Mouse (Mus musculus) left cerebral cortex, postnatal 14 days (tissue): ENCODE data around the gene Rasip1. TPM values are rescaled to one million over a fixed set of nuclear protein-coding genes. Genes with fewer than 3 reads are reported as not detected.
A peak's percentile ranks its signal among the peaks of the same experiment; 100 is the strongest.

Experiments
- DNase-seq, 2 experiments: peaks; one replicate each; pipeline ENCODE4 v3.0.0; 2021 to 2022; ENCODE audit warnings: low spot score in 2 of 2, mixed read lengths in 1 of 2
- intact Hi-C: fragments of 180-260 bp; cut with DNase I; formaldehyde crosslinking; loops from one replicate; pipeline ENCODE4 v1.15.1; 2025
- total RNA-seq, 2 experiments: library from RNA; stranded (reverse); gene quantifications; 2 replicates each; pipeline ENCODE4 v1.2.3; 2021

Gene Rasip1
- total RNA-seq, 2 experiments from 2014 or later: 11.2 to 11.3 TPM

GRCm38 (mm10) chr7:45677627-45678295 lies 50.5 kb downstream of the Rasip1 start:
- intact Hi-C loops: no loop called here
- DNase-seq: no peak

- intact Hi-C loops: no loop called here
- DNase-seq: no peak
Observed at GRCm38 (mm10) chr7:45678513-45678912, 51.2 kb downstream of the Rasip1 start.

- no peak for DNase-seq
- intact Hi-C loops: loop anchor here (5.0 kb wide), 1 partner anchor 83 kb away; no protein-coding TSS in a partner anchor
Observed at GRCm38 (mm10) chr7:45679966-45680621, 52.8 kb downstream of the Rasip1 start.

- no peak for DNase-seq
Observed at GRCm38 (mm10) chr7:45681046-45681736, 53.9 kb downstream of the Rasip1 start.

GRCm38 (mm10) chr7:45682144-45683126 lies 55.1 kb downstream of the Rasip1 start:
- peak; percentile 88 to 90 for DNase-seq
- intact Hi-C loops: loop anchor here (5.0 kb wide), 1 partner anchor 85 kb away; no protein-coding TSS in a partner anchor

More at GRCm38 (mm10) chr7:45681046-45681736, 53.9 kb downstream of the Rasip1 start:
- intact Hi-C loops: loop anchor here (5.0 kb wide), 1 partner anchor 84 kb away; no protein-coding TSS in a partner anchor

GRCm38 (mm10) chr7:45683396-45684050 lies 56.2 kb downstream of the Rasip1 start, which contains the start of gene Ntn5:
TSS of gene Ntn5 (plus strand) at chr7:45684022.
- intact Hi-C loops: loop anchor here (5.0 kb wide), 1 partner anchor 86 kb away; no protein-coding TSS in a partner anchor
- no peak for DNase-seq

- no peak for DNase-seq
- intact Hi-C loops: no loop called here
Observed at GRCm38 (mm10) chr7:45685811-45686210, 58.5 kb downstream of the Rasip1 start.

GRCm38 (mm10) chr7:45686841-45687240 lies 59.6 kb downstream of the Rasip1 start:
- no peak for DNase-seq
- intact Hi-C loops: no loop called here

Other genes with a start within 250 kb of the Rasip1 start
- 100 to 1,000 TPM; 373 to 398 TPM for gene Snrnp70, start 231.7 kb upstream of the Rasip1 start, total RNA-seq
- under 1 TPM in 1 of 2 experiments, not detected in 1; 0.15 TPM for gene Kcna7, start 221.8 kb upstream of the Rasip1 start, total RNA-seq
- gene Ntf5, start 213.8 kb upstream of the Rasip1 start, total RNA-seq: not detected
- not detected for gene Lhb, start 206.7 kb upstream of the Rasip1 start, total RNA-seq
- gene Gys1, start 192.6 kb upstream of the Rasip1 start, total RNA-seq: 10 to 100 TPM; 14.4 to 16.3 TPM
- 10 to 100 TPM; 32.1 to 35.6 TPM for gene Ruvbl2, start 189.4 kb upstream of the Rasip1 start, total RNA-seq
- gene Ftl1, start 167.6 kb upstream of the Rasip1 start, total RNA-seq: 100 to 1,000 TPM; 287 to 302 TPM
- gene Bax, start 160.6 kb upstream of the Rasip1 start, total RNA-seq: 10 to 100 TPM; 75.0 to 81.0 TPM
- gene Tulp2, start 145.6 kb upstream of the Rasip1 start, total RNA-seq: not detected
- gene Gm45808, start 140.7 kb upstream of the Rasip1 start, total RNA-seq: 1 to 10 TPM in 1 of 2 experiments, under 1 TPM in 1; 0.88 to 1.7 TPM
- 1 to 10 TPM; 2.8 to 2.9 TPM for gene Dhdh, start 138.7 kb upstream of the Rasip1 start, total RNA-seq
- 100 to 1,000 TPM; 109 to 110 TPM for gene Nucb1, start 117.1 kb upstream of the Rasip1 start, total RNA-seq
- gene Ppp1r15a, start 101.2 kb upstream of the Rasip1 start, total RNA-seq: 10 to 100 TPM; 24.2 to 33.3 TPM
- 1 to 10 TPM; 1.0 to 2.4 TPM for gene Plekha4, start 101.2 kb upstream of the Rasip1 start, total RNA-seq
- gene Hsd17b14, start 72.6 kb upstream of the Rasip1 start, total RNA-seq: not detected
- gene Bcat2, start 57.3 kb upstream of the Rasip1 start, total RNA-seq: 10 to 100 TPM; 22.6 to 25.2 TPM
- gene Fgf21, start 12.0 kb upstream of the Rasip1 start, total RNA-seq: not detected
- not detected for gene Fut1, start 10.2 kb upstream of the Rasip1 start, total RNA-seq
- gene Izumo1, start 5.7 kb upstream of the Rasip1 start, total RNA-seq: under 1 TPM in 1 of 2 experiments, not detected in 1; 0.26 TPM
- gene Mamstr, start 12.5 kb downstream of the Rasip1 start, total RNA-seq: 1 to 10 TPM; 2.2 to 2.6 TPM
- under 1 TPM; 0.19 to 0.46 TPM for gene Fut2, start 38.9 kb downstream of the Rasip1 start, total RNA-seq
- gene Ntn5, start 56.5 kb downstream of the Rasip1 start, total RNA-seq: 1 to 10 TPM in 1 of 2 experiments, under 1 TPM in 1; 0.91 to 1.5 TPM
- gene Sec1, start 66.9 kb downstream of the Rasip1 start, total RNA-seq: under 1 TPM; 0.20 to 0.30 TPM
- gene Car11, start 72.4 kb downstream of the Rasip1 start, total RNA-seq: 100 to 1,000 TPM; 168 to 172 TPM
- 10 to 100 TPM; 68.7 to 83.5 TPM for gene Dbp, start 77.6 kb downstream of the Rasip1 start, total RNA-seq
- gene Rpl18, start 88.0 kb downstream of the Rasip1 start, total RNA-seq: 100 to 1,000 TPM; 369 to 389 TPM
- 10 to 100 TPM; 28.8 to 32.7 TPM for gene Sphk2, start 90.5 kb downstream of the Rasip1 start, total RNA-seq
- gene Fam83e, start 93.7 kb downstream of the Rasip1 start, total RNA-seq: under 1 TPM; 0.24 to 0.34 TPM
- gene Spaca4, start 98.3 kb downstream of the Rasip1 start, total RNA-seq: not detected
- gene Lmtk3, start 156.2 kb downstream of the Rasip1 start, total RNA-seq: 100 to 1,000 TPM; 261 to 275 TPM
- gene Sult2b1, start 157.2 kb downstream of the Rasip1 start, total RNA-seq: 10 to 100 TPM in 1 of 2 experiments, 1 to 10 TPM in 1; 10.0 to 13.0 TPM
- 100 to 1,000 TPM; 227 to 229 TPM for gene Cyth2, start 187.1 kb downstream of the Rasip1 start, total RNA-seq
- 1 to 10 TPM; 1.8 to 1.9 TPM for gene Kcnj14, start 197.3 kb downstream of the Rasip1 start, total RNA-seq
- 10 to 100 TPM; 21.0 to 22.2 TPM for gene Grwd1, start 203.5 kb downstream of the Rasip1 start, total RNA-seq
- gene Kdelr1, start 245.3 kb downstream of the Rasip1 start, total RNA-seq: 10 to 100 TPM; 87.1 to 98.6 TPM